8 mouse cellular contexts compared by ENCODE assay signal in the genomic region with DNA sequence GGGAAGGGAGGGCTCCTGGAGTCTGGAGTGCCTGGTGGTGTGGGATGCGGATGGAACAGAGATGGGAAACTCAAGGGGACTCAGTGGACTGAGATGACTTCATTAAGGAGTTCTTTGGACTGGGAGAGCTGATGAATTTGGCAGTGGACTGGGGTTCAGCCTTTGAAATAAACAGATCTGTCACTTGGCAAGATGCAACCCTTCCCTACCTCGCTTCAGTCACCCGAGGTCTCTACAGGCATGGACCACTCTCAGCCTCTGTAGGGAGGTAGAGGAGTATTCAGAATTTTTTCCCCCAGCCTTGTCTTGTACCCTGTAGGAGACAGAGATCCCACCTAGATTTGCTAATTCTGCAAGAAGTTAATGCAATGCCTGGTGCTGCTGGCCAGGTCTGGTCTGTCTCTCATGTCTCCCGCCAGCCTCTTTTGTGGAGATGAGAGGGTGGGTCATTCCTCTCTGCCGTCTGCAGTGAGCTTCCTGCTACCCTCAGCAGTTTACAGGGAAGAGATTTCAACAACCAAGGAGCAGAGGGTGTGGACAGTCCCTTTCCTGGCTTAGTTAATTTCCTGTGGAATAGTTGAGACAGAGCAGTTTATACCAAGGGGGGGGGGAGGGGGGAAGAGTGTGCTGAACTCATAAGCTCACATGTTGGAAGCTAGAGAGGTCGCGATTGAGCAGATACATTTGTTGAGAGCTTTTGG.
DNase-seq lines count a peak whose midpoint lies in the region; ATAC-seq and TF ChIP-seq lines count a peak whose summit lies in the region.

No protein-coding gene starts in this region.

- peak; percentile 2 for DNase-seq in adipocyte (ENCODE audit: low spot score)
- DNase-seq in embryonic facial prominence, embryonic 14.5 days (ENCODE audit: low spot score), result peak; percentile 42
- peak; percentile 53 for DNase-seq in intestine, embryonic 14.5 days (ENCODE audit: low spot score)
- DNase-seq in liver, embryonic 14.5 days (ENCODE audit: low read depth in 3 of 3, low spot score in 3 of 3), result no peak
- DNase-seq in layer of hippocampus, adult 9-10 months (ENCODE audit: low spot score), result no peak
- DNase-seq in cerebellum, adult 9-11 months, result no peak
- DNase-seq in midbrain, embryonic 14.5 days, result no peak

- no peak overlapping the region for H3K27ac ChIP-seq in embryonic facial prominence, embryonic 14.5 days (replicated peaks; ENCODE audit: low read depth, low read length)
- H3K27ac ChIP-seq in intestine, embryonic 14.5 days (ENCODE audit: low read depth), result peak overlapping the region; percentile 87
- H3K27ac ChIP-seq in liver, embryonic 14.5 days, result no peak overlapping the region
- H3K27ac ChIP-seq in midbrain, embryonic 14.5 days (replicated peaks; ENCODE audit: low read depth, low read length), result no peak overlapping the region

- peak; percentile 53; the same call in 1 of the 2 replicates for ATAC-seq in embryonic facial prominence, embryonic 14.5 days (ENCODE audit: low read depth)
- peak; percentile 85 for ATAC-seq in intestine, embryonic 14.5 days (replicated peaks; ENCODE audit: low FRiP score, low TSS enrichment, low read depth)
- ATAC-seq in liver, embryonic 14.5 days (ENCODE audit: insufficient read depth), result 0 out of 2 replicates have a peak, but pooled peaks have one; percentile 21
- ATAC-seq in frontal cortex, adult (ENCODE audit: low TSS enrichment), result no peak
- no peak for ATAC-seq in midbrain, embryonic 14.5 days (ENCODE audit: low FRiP score, low TSS enrichment)

- H3K27me3 ChIP-seq in embryonic facial prominence, embryonic 14.5 days (replicated peaks; ENCODE audit: control insufficient read depth, insufficient read depth, low read length), result no peaks in the 10 kb centered on the region
- no peaks in the 10 kb centered on the region for H3K27me3 ChIP-seq in intestine, embryonic 14.5 days (replicated peaks; ENCODE audit: control insufficient read depth, insufficient read depth, low read length)
- no peaks in the 10 kb centered on the region for H3K27me3 ChIP-seq in liver, embryonic 14.5 days (ENCODE audit: control insufficient read depth, insufficient read depth, low read length)
- no peaks in the 10 kb centered on the region for H3K27me3 ChIP-seq in midbrain, embryonic 14.5 days (ENCODE audit: control insufficient read depth, insufficient read depth, low read length)

- no peak overlapping the region for H3K9ac ChIP-seq in embryonic facial prominence, embryonic 14.5 days (ENCODE audit: low read depth, low read length)
- H3K9ac ChIP-seq in intestine, embryonic 14.5 days (ENCODE audit: low read length), result no peak overlapping the region; the same call in 1 of the 2 replicates
- H3K9ac ChIP-seq in liver, embryonic 14.5 days (replicated peaks), result no peak overlapping the region
- no peak overlapping the region for H3K9ac ChIP-seq in midbrain, embryonic 14.5 days (replicated peaks; ENCODE audit: low read length)

- WGBS in embryonic facial prominence, embryonic 14.5 days, result 39% methylated on average over 7 of the region's 7 CpGs
- WGBS in intestine, embryonic 14.5 days, result 24% methylated on average over 7 of the region's 7 CpGs
- 22% methylated on average over 7 of the region's 7 CpGs for WGBS in liver, embryonic 14.5 days (ENCODE audit: insufficient replicate concordance)
- 60% methylated on average over 7 of the region's 7 CpGs for WGBS in midbrain, embryonic 14.5 days

- H3K4me3 ChIP-seq in embryonic facial prominence, embryonic 14.5 days (ENCODE audit: low read depth, low read length), result no peak overlapping the region
- H3K4me3 ChIP-seq in intestine, embryonic 14.5 days (ENCODE audit: low read depth, low read length), result no peak overlapping the region
- H3K4me3 ChIP-seq in liver, embryonic 14.5 days (ENCODE audit: insufficient read depth in 1 of 2, low read depth in 2 of 2, low read length in 2 of 2), result no peak overlapping the region
- H3K4me3 ChIP-seq in midbrain, embryonic 14.5 days (replicated peaks; ENCODE audit: low read depth, low read length), result no peak overlapping the region

- no peaks in the 10 kb centered on the region for H3K9me3 ChIP-seq in embryonic facial prominence, embryonic 14.5 days (ENCODE audit: control insufficient read depth, low read length)
- H3K9me3 ChIP-seq in intestine, embryonic 14.5 days (ENCODE audit: control insufficient read depth, low read length), result no peaks in the 10 kb centered on the region
- no peaks in the 10 kb centered on the region for H3K9me3 ChIP-seq in liver, embryonic 14.5 days (ENCODE audit: control insufficient read depth, low read length)
- H3K9me3 ChIP-seq in midbrain, embryonic 14.5 days (ENCODE audit: control insufficient read depth, low read length), result no peaks in the 10 kb centered on the region

- H3K36me3 ChIP-seq in embryonic facial prominence, embryonic 14.5 days (ENCODE audit: control insufficient read depth, insufficient read depth, low read length), result no peaks in the 10 kb centered on the region
- no peaks in the 10 kb centered on the region for H3K36me3 ChIP-seq in intestine, embryonic 14.5 days (ENCODE audit: control insufficient read depth, insufficient read depth, low read length)
- no peaks in the 10 kb centered on the region for H3K36me3 ChIP-seq in liver, embryonic 14.5 days (replicated peaks; ENCODE audit: control insufficient read depth, insufficient read depth, low read depth)
- no peaks in the 10 kb centered on the region for H3K36me3 ChIP-seq in midbrain, embryonic 14.5 days (ENCODE audit: control insufficient read depth, insufficient read depth, low read length)

- H3K4me2 ChIP-seq in embryonic facial prominence, embryonic 14.5 days (ENCODE audit: low read depth, low read length), result no peak overlapping the region
- H3K4me2 ChIP-seq in intestine, embryonic 14.5 days (ENCODE audit: low read length), result peak overlapping the region; percentile 14; the same call in 1 of the 2 replicates
- no peak overlapping the region for H3K4me2 ChIP-seq in liver, embryonic 14.5 days (ENCODE audit: low read depth)
- H3K4me2 ChIP-seq in midbrain, embryonic 14.5 days (ENCODE audit: low read length), result no peak overlapping the region

- H3K4me1 ChIP-seq in embryonic facial prominence, embryonic 14.5 days (ENCODE audit: control insufficient read depth, insufficient read depth, low read length), result peaks cover 8% of the 10 kb centered on the region; the same call in 1 of the 2 replicates
- H3K4me1 ChIP-seq in intestine, embryonic 14.5 days (replicated peaks; ENCODE audit: control insufficient read depth, insufficient read depth, low read length), result peaks cover 16% of the 10 kb centered on the region
- peaks cover 0 to 4% of the 10 kb centered on the region in 2 experiments; a peak in 1 of 4 replicates for H3K4me1 ChIP-seq in liver, embryonic 14.5 days (replicated peaks; ENCODE audit: control insufficient read depth in 2 of 2, insufficient read depth in 2 of 2, low read length in 1 of 2)
- H3K4me1 ChIP-seq in midbrain, embryonic 14.5 days (ENCODE audit: control insufficient read depth, insufficient read depth, low read length), result no peaks in the 10 kb centered on the region

- no peak for TF ChIP-seq CTCF in liver, embryonic 14.5 days (IDR thresholded peaks at IDR 0.05; ENCODE audit: low read depth)

- TF ChIP-seq EP300 in liver, embryonic 14.5 days (IDR thresholded peaks at IDR 0.05; ENCODE audit: low read depth), result no peak

Comparison
In these comparisons a context has a peak if more than half of its experiments do, and no peak if none do; other contexts are left out.
1. DNase-seq: peak in adipocyte (single experiment), embryonic facial prominence, embryonic 14.5 days (single experiment) and intestine, embryonic 14.5 days (single experiment); none in liver, embryonic 14.5 days (0 of 3), layer of hippocampus, adult 9-10 months (single experiment), cerebellum, adult 9-11 months (single experiment) and midbrain, embryonic 14.5 days (single experiment).
2. ATAC-seq: peak in embryonic facial prominence, embryonic 14.5 days (single experiment), intestine, embryonic 14.5 days (single experiment) and liver, embryonic 14.5 days (single experiment); none in frontal cortex, adult (single experiment) and midbrain, embryonic 14.5 days (single experiment).